Mouse (Mus musculus): ENCODE data around the gene Nkx3-2. TPM values are rescaled to one million over a fixed set of nuclear protein-coding genes. Genes with fewer than 3 reads are reported as not detected.

Nkx3-2 gene
- total RNA-seq, 2 experiments from 2014 or later, result not detected

DNA sequence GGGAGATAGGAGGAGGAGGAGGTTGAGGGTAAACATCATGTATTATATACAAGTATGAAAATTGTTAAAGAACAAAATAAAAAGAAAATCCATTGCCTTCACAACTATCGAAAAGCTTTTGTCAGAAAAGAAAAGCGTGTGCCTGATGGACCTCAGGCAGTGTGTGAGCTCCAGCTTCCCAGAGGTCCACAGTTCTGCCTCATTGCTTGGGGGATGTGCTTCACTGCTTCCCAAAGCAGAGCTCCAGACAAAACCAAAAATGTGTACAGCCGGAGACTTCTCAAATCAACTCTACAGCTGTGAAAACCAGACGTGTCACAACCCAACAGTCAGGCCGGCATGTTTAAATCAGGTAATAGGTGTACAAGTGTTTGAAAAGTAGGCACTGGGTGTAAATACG is 38.7 kb downstream of the Nkx3-2 start:
- intact Hi-C loops (cut with DNase I), result no loop called here
- DNase-seq, result no peak

Other genes with a start within 250 kb of the Nkx3-2 start
- 10 to 100 TPM; 40.2 to 42.3 TPM for gene Rab28, start 56.3 kb downstream of the Nkx3-2 start, total RNA-seq (2021)
- gene Bod1l, start 79.8 kb upstream of the Nkx3-2 start, total RNA-seq (2021), result 10 to 100 TPM; 32.0 to 32.2 TPM